Mouse (Mus musculus) hindbrain, embryonic 15.5 days (tissue): ENCODE data around the gene Lrp1. TPM values are rescaled to one million over a fixed set of nuclear protein-coding genes. Genes with fewer than 3 reads are reported as not detected.
"Not testable (repeated sequence)": the region's sequence is repeated elsewhere in the genome, so short reads cannot be mapped to it uniquely, and the experiment has no call there.

Experiments
- ATAC-seq: fragments of 200-750 bp; cut with Nextera tagmentation; 2 replicates; pipeline ENCODE4 v1.8.0; 2017; ENCODE audit warnings: low read depth, moderate number of reproducible peaks, moderate TSS enrichment; ENCODE audit not compliant: low FRiP score
- H3K27ac ChIP-seq: fragments of 300-500 bp; sonication (generic); replicated peaks from 2 replicates; pipeline ENCODE4 v1.5.1; 2015; ENCODE audit warnings: mild to moderate bottlenecking, inconsistent platforms
- H3K27me3 ChIP-seq: fragments of 300-500 bp; sonication (generic); 2 replicates; pipeline ENCODE4 v1.6.1; 2015; ENCODE audit warnings: control low read depth, inconsistent platforms
- H3K36me3 ChIP-seq: fragments of 300-500 bp; sonication (generic); 2 replicates; pipeline ENCODE4 v1.6.1; 2015; ENCODE audit warnings: control low read depth, inconsistent platforms
- H3K4me1 ChIP-seq: fragments of 300-500 bp; sonication (generic); replicated peaks from 2 replicates; pipeline ENCODE4 v1.6.1; 2015; ENCODE audit warnings: control low read depth, inconsistent platforms
- H3K4me2 ChIP-seq: fragments of 300-500 bp; sonication (generic); 2 replicates; pipeline ENCODE4 v1.6.1; 2015; ENCODE audit warnings: moderate library complexity, mild to moderate bottlenecking, inconsistent platforms
- H3K4me3 ChIP-seq: fragments of 300-500 bp; sonication (generic); 2 replicates; pipeline ENCODE4 v1.5.1; 2015; ENCODE audit warnings: mild to moderate bottlenecking, inconsistent platforms
- H3K9ac ChIP-seq: fragments of 300-500 bp; sonication (generic); 2 replicates; pipeline ENCODE4 v1.6.1; 2015; ENCODE audit warnings: inconsistent platforms
- H3K9me3 ChIP-seq: fragments of 300-500 bp; sonication (generic); 2 replicates; pipeline ENCODE4 v1.6.1; 2016; ENCODE audit warnings: control low read depth, inconsistent platforms
- WGBS: fragments of 180-500 bp; shearing (Covaris S2); methylation state at CpG from one replicate; pipeline ENCODE4 v1.1.7; 2015; 5-methylcytosine and 5-hydroxymethylcytosine counted together
- polyA plus RNA-seq: library from polyadenylated mRNA; unstranded; fragments of >200 nt; fragmentation: Nextera tagmentation; extraction: Ambion mirVana; gene quantifications from 2 replicates; pipeline ENCODE4 v1.2.1, GENCODE M21; 2015

The Lrp1 gene
- polyA plus RNA-seq, 1 experiment from 2014 or later = 114 TPM

DNA sequence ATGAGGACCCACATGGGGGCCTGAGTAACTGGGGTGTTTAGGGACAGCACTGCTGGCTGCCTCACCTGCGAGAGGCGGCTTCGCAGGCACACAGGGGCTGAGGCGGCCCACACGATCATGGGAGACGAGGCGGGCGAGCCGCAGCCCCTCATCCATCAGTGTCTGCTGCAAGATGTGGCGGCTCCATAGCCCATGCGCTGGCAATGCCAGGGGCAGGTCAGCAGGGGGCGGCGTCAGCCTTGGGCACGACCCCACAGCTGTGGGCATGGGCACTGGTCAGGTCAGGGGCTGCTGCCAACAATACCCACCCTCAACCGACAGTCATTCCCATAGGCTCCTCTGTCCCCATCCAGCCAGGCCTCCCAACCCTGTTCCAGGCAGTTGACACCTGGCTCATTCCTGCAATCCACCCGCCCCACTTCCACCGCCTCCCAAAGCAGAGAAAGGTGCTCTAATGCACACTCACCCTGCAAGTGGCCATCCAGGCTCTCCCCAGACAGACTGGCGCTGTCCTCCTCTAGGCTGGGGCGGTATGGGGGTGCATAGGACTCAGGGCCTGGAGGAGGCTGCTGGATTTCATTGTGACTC, 41.8 kb upstream of the Lrp1 start:
- H3K27me3 ChIP-seq = peaks cover 66% of the 10 kb centered on the region
- H3K36me3 ChIP-seq = no peaks in the 10 kb centered on the region
- H3K9ac ChIP-seq = no peak overlapping the region
- peak overlapping the region; percentile 41 for H3K4me2 ChIP-seq
- H3K4me1 ChIP-seq = peaks cover 43% of the 10 kb centered on the region
- H3K27ac ChIP-seq = no peak overlapping the region
- 0 out of 2 replicates have a peak, but pooled peaks have one; percentile 6 for ATAC-seq
- no peaks in the 10 kb centered on the region for H3K9me3 ChIP-seq
- 11% methylated on average over 19 of the region's 19 CpGs for WGBS
- peak overlapping the region; percentile 13; the same call in 1 of the 2 replicates for H3K4me3 ChIP-seq

DNA sequence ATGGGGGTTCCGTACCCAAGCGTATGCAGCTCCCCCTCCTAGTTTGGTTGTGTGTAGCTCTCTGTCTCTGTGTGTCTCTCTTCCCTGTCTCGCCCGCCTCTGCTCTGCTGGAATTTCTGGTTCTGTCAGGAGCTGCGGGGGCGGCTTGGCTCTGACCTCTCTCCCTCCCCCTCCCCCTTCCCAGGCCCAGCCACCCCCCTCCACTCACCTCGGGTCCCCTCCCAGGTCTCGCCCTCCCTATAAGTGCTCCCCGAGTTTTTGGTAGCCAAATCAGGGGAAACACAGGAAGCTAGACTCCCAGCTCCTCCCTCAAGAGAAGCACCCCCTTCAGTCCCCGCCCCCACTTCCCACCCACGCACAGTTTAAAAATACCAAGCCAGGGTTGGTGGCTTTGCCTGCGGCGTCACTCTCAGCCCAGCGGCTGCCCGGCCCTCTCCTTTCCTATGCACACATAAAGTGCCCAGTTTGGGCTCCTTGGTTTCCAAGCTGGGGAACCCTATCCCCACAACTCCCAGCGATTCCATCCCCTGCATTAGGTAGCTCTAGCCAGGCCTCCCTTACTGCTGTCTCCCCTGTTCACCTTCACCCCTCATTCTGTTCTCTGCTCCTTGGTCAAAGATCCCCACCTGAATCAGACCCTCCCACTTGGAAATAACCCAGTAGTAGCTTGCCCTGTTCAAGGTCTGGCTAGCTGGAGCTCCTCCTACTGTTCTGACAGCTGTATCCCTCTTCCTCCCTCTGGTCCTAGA, 41.1 kb upstream of the Lrp1 start:
- 3% methylated on average over 16 of the region's 16 CpGs for WGBS
- H3K4me3 ChIP-seq = peak overlapping the region; percentile 14; the same call in 1 of the 2 replicates
- no peak overlapping the region for H3K9ac ChIP-seq
- ATAC-seq = 0 out of 2 replicates have a peak, but pooled peaks have one; percentile 14
- 0 out of 2 replicates have a peak overlapping the region, but pooled peaks have one; percentile 46 for H3K27ac ChIP-seq
- no peaks in the 10 kb centered on the region for H3K9me3 ChIP-seq
- H3K36me3 ChIP-seq = no peaks in the 10 kb centered on the region
- H3K4me2 ChIP-seq = peak overlapping the region; percentile 41
- peaks cover 37% of the 10 kb centered on the region for H3K4me1 ChIP-seq
- H3K27me3 ChIP-seq = peaks cover 61% of the 10 kb centered on the region

- H3K4me3 ChIP-seq = peak overlapping the region; percentile 14; the same call in 1 of the 2 replicates
- H3K27ac ChIP-seq = no peak overlapping the region
- no peak overlapping the region for H3K9ac ChIP-seq
- peaks cover 30% of the 10 kb centered on the region for H3K4me1 ChIP-seq
- H3K36me3 ChIP-seq = no peaks in the 10 kb centered on the region
- H3K4me2 ChIP-seq = peak overlapping the region; percentile 41
- no peaks in the 10 kb centered on the region for H3K9me3 ChIP-seq
- no peak for ATAC-seq
- H3K27me3 ChIP-seq = peaks cover 54% of the 10 kb centered on the region
- WGBS = 21% methylated on average over 14 of the region's 14 CpGs
Measured at GRCm38 (mm10) chr10:127661291-127661914, 40.5 kb upstream of the Lrp1 start.

GRCm38 (mm10) chr10:127659551-127659950, 38.6 kb upstream of the Lrp1 start:
- Histone ChIP-seq H3K9me3 (no peaks in the 10 kb centered on the region), H3K27me3 (peaks cover 36% of the 10 kb centered on the region), H3K4me1 (peaks cover 20% of the 10 kb centered on the region), H3K36me3 (no peaks in the 10 kb centered on the region), H3K9ac (no peak overlapping the region), H3K27ac (no peak overlapping the region), H3K4me3 (no peak overlapping the region), H3K4me2 (no peak overlapping the region)
- no peak for ATAC-seq
- 47% methylated on average over 1 of the region's 1 CpGs for WGBS

DNA sequence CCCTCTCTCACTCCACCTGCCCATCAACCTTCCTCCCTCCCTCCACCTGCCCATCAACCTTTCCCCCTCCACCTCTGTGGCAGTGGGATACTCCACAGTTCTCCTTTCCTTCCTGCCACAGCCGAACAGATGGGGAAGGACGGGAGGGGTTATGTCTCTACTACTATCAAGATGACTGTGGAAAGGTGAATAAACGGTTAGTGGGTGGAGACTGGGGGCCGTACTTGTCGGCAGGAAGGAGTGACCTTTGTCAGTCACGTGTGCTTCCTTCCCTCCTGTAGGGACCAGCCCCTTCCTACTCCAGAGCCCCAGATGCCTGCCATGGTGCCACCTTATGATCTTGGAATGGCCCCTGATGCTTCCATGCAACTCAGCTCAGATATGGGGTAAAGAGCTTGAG, 37.1 kb upstream of the Lrp1 start:
- Histone ChIP-seq H3K4me3 (no peak overlapping the region), H3K36me3 (no peaks in the 10 kb centered on the region), H3K9ac (no peak overlapping the region), H3K27ac (no peak overlapping the region), H3K4me1 (peaks cover 15% of the 10 kb centered on the region), H3K4me2 (no peak overlapping the region), H3K27me3 (peaks cover 22% of the 10 kb centered on the region), H3K9me3 (no peaks in the 10 kb centered on the region)
- no peak for ATAC-seq
- 23% methylated on average over 6 of the region's 6 CpGs for WGBS

GRCm38 (mm10) chr10:127657617-127658016, 36.7 kb upstream of the Lrp1 start:
- not testable (repeated sequence) for H3K9me3 ChIP-seq, H3K27ac ChIP-seq, H3K4me2 ChIP-seq, H3K36me3 ChIP-seq, ATAC-seq, H3K9ac ChIP-seq, H3K4me3 ChIP-seq
- H3K27me3 ChIP-seq = peaks cover 17% of the 10 kb centered on the region
- WGBS = 51% methylated on average over 6 of the region's 6 CpGs
- peaks cover 14% of the 10 kb centered on the region for H3K4me1 ChIP-seq

DNA sequence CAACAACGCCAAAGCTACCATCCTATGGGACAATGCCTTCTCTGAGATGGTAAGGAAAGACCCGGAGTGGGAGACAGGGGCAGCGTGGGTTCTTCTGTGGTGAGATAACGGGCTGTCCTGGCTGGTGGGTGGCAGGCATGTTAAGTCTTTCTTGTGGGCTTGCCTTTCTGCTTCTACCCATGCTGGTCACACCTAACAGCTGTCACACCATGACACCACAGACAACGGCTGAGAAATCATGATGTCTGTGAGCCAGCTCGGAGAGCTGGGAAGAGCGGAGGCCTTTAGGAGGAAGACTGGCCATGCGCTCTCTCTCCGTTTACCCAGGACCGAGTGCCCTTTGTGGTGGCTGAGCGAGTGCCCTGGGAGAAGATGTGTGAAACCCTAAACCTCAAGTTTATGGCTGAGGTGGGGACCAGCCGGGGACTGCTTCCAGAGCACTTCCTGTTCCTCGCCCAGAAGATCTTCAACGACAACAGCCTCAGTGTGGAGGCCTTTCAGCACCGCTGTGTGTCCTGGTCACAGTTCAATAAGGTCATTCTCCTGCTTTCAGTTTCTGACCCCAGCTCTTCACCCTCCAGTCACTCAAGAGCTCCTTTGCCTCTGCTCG, 34.1 kb upstream of the Lrp1 start:
- 77% methylated on average over 16 of the region's 16 CpGs for WGBS
- no peak overlapping the region for H3K9ac ChIP-seq
- no peak overlapping the region for H3K27ac ChIP-seq
- no peaks in the 10 kb centered on the region for H3K4me1 ChIP-seq
- no peak overlapping the region for H3K4me3 ChIP-seq
- H3K36me3 ChIP-seq = no peaks in the 10 kb centered on the region
- no peaks in the 10 kb centered on the region for H3K27me3 ChIP-seq
- ATAC-seq = no peak
- no peaks in the 10 kb centered on the region for H3K9me3 ChIP-seq
- H3K4me2 ChIP-seq = no peak overlapping the region

DNA sequence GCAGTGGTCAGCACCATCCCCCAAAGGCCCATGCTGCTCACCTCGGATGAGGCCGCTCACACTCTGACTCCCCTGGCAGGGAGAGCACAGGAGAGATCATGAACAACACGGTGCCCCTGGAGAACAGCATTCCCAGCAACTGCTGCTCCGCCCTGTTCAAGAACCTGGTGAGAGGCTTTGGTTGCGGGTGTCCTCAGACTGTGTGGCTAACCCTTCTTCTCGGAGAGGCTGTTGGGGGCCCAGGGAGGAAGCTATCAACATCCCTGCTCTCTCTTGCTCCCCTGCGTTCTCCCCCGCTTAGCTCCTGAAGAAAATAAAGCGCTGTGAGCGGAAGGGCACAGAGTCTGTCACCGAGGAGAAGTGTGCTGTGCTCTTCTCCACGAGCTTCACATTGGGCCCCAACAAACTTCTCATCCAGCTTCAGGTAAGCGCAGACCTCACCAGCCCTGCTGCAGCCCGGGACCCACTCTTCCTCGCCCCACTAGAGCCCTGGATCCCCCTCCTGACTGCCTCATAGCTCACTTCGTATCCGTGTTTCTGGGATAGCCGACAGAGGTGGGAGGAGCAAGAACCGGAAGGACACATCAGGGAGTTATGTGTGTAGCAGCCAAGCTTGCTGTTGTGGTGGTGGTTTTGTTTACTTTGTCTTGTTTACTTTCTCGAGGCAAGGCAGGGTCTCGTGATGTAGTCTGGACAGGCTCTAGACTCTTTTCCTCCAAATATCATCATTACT, 32.1 kb upstream of the Lrp1 start:
- 0 out of 2 replicates have a peak overlapping the region, but pooled peaks have one; percentile 10 for H3K4me3 ChIP-seq
- no peaks in the 10 kb centered on the region for H3K9me3 ChIP-seq
- H3K4me1 ChIP-seq = no peaks in the 10 kb centered on the region
- H3K27ac ChIP-seq = no peak overlapping the region
- H3K27me3 ChIP-seq = no peaks in the 10 kb centered on the region
- no peaks in the 10 kb centered on the region for H3K36me3 ChIP-seq
- no peak for ATAC-seq
- 56% methylated on average over 21 of the region's 21 CpGs for WGBS
- peak overlapping the region; percentile 27; the same call in 1 of the 2 replicates for H3K4me2 ChIP-seq
- H3K9ac ChIP-seq = no peak overlapping the region

DNA sequence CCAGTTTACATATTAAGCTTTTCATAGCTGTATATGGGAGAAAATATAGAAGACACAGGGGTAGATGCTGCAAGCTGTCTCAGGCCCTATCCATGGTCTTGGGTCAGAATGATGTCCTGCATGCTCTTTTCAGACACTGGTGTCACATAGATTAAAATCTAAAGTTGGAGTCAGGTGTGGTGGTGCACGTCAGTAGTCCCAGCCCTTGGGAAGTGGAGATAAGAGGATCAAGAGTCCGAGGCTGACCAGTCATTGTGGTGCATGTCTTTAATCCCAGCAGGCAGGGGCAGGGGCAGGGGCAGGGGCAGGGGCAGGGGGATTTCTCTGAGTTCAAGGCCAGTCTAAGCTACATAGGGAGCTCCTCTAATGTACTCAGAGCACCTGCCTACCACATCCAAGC, 24.8 kb upstream of the Lrp1 start:
- ATAC-seq = no peak
- Histone ChIP-seq H3K9me3 (no peaks in the 10 kb centered on the region), H3K9ac (no peak overlapping the region), H3K4me1 (peaks cover 20% of the 10 kb centered on the region), H3K36me3 (no peaks in the 10 kb centered on the region), H3K27ac (no peak overlapping the region), H3K4me3 (no peak overlapping the region), H3K4me2 (no peak overlapping the region), H3K27me3 (peaks cover 26% of the 10 kb centered on the region)
- WGBS = 61% methylated on average over 2 of the region's 2 CpGs

- WGBS = 2% methylated on average over 25 of the region's 25 CpGs
- Histone ChIP-seq H3K27me3 (peaks cover 26% of the 10 kb centered on the region), H3K9ac (0 out of 2 replicates have a peak overlapping the region, but pooled peaks have one; percentile 16), H3K4me1 (peaks cover 20% of the 10 kb centered on the region), H3K36me3 (no peaks in the 10 kb centered on the region), H3K9me3 (no peaks in the 10 kb centered on the region), H3K4me2 (peak overlapping the region; percentile 58), H3K27ac (peak overlapping the region; percentile 63), H3K4me3 (peak overlapping the region; percentile 38)
- peak; percentile 52; the same call in 1 of the 2 replicates for ATAC-seq
Measured at GRCm38 (mm10) chr10:127643553-127644238, 22.7 kb upstream of the Lrp1 start.
